Mouse (Mus musculus) thymus, adult 18-20 months (tissue): Measurements from ENCODE around the gene Ece1.
"Not testable (repeated sequence)": the region's sequence is repeated elsewhere in the genome, so short reads cannot be mapped to it uniquely, and the experiment has no call there.

Source experiments
- DNase-seq, 2 experiments: peaks; one replicate each; pipeline ENCODE4 v3.0.0; 2022; ENCODE audit warnings: mixed read lengths in 2 of 2

Gene Ece1

DNA sequence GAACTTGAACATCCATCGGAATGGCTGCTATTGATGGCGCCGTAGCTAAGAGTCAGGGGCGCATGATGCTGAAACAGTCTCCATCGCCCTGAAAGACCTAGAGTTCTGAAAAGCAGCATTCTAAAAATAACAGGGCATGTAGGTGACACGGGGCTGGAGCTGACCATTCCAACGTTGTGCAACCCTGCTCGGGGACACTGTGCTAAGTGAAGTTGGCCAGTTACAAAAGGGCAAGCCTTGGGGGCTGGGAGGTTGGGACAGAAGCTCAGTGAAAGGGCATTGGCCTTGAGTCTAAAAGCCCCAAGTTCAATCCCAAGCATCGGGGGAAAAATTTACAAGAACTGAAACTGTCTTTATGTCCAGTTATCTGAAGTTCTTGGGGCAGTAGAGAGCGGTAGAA, 81.5 kb downstream of the Ece1 start:
- DNase-seq = no peak

DNA sequence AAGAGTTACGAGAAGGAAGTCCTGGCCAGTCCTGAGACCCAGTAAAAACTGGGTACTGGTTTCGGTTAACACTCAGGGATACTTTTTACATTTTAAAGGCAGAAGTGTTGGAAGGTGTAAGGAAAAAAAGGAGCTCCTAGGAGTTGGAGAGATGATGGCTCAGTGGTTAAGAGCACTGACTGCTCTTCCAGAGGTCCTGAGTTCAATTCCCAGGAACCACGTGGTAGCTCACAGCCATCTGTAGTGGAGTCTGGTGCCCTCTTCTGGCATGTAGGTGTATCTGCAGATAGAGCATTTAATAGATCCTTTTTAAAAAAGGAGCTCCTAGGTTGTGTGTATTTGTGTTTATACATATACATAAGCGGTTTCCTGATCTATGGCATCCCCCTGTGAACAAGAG, 83.3 kb downstream of the Ece1 start:
- DNase-seq = no peak

DNA sequence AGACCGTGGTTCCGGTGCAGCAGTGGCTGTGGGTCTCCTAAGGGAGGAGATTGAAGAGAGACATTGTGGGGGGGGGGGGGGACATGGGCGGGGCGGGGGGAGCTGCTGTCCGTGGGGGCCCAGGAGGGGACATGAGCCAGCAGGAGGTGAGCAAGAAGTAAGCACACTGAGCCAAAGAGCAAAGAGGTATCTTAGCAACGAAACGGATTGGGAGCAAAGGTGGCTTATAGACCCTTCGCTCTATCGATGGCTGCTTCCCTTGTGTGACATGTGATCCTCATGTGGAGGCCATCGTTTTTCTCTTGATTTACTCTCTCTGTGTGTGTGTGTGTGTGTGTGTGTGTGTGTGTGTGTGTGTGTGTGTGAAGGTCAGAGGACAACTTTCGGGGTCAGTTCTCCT, 84.4 kb downstream of the Ece1 start:
- no peak for DNase-seq

DNA sequence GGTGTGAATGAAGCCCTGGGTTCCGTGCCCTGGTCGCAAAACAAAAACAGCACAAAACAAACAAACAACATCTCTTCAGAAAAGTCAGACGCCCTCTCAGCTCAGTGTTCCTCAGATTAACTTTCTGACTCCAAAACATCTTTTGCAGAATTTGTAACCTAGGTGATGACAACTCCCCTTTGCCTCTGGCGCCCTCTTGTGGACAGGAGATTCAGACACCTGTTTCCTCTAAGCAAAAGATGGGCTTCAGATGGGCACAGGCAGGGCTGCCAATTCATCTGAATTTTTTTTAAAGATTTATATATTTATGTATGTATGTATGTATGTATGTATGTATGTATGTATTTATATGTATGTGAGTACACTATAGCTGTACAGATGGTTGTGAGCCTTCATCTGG, 90.8 kb downstream of the Ece1 start:
- DNase-seq = peak; percentile 29 to 37

DNA sequence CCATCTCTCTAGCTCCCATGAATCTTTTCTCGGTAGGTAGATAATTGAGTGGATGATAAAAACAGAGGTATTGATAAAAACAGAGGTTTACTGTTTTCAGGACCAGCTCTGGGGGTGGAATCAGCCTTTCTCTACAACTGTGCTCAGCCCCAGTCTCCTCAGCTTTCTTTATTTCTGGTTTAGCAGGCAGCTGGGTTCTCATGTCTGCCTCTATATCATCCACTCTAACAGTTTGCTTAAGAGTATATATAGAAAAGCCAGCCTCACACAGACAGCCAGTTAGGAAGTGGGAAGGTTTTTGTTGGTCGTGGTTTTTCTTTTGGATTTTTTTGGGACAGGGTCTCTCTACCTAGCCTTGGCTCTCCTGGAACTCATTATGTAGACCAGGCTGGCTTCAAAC, 92.1 kb downstream of the Ece1 start:
- DNase-seq = no peak

DNA sequence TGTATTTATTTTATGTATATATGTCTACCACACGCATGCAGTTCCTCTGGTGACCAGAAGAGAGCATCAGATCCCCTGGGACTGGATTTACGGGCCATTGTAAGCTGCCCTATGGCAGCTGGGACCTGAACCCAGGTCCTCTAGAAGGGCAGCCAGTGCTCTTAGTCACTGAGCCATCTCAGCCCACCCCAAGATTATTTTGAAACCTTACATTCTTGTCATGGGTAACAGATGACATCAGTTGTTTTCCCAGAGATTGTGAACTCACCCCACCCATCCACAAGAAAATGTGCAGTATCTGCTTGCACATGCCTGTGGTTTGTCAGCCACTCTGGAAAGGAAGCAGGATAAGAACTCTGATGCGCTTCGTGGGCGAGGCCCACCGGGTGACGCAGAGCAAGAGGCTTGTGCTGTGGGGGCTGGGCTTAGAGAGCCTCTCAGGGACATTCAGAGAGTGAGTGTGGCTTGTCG, 92.9 kb downstream of the Ece1 start:
- DNase-seq = no peak

DNA sequence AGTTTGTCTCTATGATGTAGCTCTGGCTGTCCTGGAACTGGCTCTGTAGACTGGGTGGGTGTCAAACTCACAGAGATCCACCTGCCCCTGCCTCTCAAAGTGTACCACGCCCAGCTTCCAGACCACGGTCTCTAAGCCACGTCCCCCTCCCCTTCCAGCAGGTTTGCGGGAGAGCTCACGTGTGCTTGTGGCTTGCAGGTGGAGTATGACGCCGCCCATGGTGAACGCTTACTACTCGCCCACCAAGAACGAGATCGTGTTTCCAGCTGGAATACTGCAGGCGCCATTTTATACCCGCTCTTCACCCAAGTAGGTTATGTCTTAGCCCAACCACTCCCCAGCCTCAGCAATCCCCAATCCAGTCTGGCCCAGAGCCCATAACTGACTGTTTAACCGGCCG, 94.2 kb downstream of the Ece1 start:
- DNase-seq = no peak

DNA sequence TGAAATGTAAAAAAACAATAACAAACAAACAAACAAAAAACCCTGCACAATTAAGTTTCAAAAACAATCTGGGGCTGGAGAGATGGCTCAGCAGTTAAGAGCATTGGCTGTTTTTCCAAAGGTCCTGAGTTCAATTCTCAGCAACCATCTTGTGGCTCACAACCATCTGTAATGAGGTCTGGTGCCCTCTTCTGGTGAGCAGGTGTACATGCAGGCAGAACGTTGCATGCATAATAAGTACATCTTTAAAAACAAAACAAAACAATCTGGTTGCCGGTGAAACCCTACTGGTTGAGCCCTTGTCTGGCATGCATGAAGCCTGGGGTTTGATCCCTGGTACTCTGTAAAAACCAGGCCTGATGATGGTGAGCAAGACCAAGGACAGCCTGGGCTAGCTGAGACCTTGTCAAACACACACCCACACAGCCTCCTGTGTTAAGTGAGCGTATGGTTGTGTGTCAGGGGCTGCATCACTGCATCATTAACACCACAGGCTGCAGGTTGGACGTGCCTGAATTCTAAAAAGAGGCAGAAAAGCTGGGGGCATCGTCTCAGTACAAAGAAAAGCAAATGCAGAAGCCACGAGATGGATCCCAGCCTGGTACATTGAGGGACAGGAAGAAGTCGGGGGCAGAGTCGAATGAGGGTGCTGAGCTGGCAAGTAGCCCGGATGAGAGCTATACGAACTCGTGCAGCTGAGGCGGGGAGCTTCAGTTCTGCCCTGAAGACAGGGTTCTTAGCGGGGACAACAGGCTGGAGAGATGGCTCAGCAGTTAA, 98.0 kb downstream of the Ece1 start:
- DNase-seq = no peak

DNA sequence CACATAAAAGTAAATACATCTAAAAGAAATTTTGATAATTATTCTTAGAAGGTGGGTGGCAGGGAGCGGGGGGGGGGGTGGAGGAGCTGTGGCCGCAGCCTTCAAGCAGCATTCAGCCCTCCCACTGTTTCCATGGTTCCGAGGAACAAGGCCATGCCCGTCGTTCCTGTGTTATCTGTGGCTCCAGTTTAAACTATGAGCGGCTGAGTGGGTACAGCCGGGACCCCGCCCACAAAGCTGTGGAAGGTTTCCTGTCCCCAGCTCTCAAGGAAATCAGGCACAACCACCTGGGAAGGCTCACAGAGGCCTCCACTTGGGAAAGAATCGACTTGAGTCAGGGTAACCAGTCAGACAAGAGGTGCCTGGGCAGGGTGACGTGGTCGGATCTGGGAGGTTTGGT, 98.7 kb downstream of the Ece1 start:
- no peak for DNase-seq

DNA sequence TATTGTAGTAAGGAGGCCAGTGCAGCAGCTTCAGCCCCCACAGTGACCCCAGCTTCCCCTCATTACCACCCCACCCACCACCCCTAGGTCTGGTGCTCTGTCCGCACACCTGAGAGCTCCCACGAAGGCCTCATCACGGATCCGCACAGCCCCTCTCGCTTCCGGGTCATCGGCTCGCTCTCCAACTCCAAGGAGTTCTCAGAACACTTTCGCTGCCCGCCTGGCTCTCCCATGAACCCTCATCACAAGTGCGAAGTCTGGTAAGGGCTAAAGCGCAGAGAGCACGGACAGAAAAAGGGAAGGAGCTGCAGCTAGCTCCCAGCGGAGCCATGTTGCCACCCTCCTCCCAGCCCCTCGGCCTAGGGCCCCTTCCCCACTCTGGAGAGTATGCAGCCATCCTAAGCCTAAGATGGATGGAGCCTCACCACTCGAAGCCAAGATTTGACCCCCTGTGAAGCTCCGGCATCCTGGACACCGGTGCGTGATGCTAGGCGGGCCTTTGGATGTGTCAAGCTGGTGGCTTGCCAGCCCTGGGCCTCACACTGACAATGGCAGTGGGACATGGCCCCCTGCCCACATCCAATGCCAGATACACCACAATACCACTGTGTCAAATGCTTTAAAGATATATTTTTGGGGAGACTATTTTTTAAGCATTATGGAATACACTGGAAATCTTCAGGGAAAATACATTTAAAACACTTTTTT, 100.8 kb downstream of the Ece1 start:
- DNase-seq = no peak

DNA sequence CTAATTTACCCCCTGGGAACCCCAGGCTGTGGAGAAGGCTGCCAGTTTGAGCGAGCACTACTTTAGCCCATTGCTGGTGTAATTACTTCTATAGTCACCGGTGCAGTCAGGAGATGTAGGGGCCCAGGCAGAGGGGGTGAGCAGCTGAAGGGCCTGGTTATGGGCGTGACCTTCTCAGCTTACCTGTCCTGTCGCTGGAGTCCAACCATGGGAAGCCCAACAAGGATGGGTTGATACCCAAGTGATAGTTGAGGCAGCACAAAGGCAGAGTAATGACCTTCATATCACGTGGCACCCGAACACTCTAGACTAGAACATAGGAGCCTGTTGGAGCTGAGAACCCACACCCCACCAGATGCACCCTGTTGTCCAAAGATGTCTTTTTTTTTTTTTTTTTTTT, 101.4 kb downstream of the Ece1 start:
- no peak for DNase-seq

DNA sequence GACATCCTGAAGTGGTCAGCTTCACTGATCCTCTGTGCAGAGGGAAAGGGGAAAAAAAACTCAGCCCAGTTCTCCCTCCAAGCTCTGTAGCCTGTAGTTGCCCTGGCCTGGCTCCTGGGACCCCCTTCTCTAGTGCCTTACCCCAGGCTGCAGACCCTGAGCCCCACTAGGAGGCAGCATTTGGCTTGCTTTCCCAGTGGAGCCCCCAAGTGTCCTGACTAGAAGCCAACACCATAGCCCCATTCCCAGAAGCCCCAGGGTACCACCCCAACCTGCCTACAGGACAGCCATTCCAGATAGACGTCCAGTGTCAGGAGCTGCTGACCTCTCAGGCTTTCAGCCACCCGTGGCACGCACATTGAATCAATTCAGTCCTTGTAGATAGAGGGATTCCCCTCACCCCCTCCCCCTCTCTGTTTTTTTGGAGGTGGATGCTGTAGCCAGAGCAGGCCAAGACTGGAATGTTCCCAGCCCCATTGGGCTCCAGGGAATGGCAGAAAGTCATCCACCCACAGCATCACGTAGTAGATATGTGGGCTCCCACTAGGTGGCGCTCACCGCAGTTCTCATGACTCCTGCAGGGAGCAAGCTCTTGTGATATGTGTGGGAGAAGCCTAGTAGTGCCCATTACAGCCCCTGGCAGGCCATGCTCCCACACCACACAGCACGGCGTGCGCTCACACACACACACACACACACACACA, 102.0 kb downstream of the Ece1 start:
- peak; percentile 31 to 34 for DNase-seq

DNA sequence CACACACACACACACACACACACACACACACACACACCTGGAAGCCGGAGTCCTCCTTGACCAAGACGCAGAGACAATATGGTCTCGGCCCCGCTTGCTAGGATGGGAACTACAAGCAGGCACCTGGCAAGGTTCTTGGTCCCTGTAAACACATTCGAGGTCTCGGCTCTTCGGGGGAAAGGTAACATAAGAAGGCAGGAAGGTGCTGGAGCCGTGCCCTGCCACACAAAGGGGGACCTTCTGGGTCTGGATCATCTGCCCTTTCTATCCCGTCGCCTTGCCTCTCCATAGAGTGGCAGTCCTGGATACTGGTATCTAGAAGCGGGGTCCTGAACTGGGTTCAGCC, 102.5 kb downstream of the Ece1 start:
- DNase-seq = no peak

DNA sequence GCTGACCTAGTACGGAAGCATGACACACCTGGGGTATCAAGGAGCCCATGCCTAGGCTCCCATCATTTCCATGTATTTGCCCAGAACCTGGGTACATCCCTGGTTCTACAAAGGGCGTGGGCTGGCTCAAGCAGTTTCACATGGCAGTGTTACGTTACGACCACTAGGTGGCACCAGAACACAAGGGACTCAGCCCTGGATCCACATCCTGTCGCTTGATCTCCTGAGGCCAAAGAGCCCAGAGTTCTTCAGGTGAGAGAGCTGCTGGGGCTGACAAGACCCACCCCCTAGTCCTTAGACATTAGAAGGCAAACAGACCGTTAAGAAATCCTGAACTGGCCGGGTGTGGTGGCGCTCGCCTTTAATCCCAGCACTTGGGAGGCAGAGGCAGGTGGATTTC, 106.2 kb downstream of the Ece1 start:
- DNase-seq = peak; percentile 40 to 48

DNA sequence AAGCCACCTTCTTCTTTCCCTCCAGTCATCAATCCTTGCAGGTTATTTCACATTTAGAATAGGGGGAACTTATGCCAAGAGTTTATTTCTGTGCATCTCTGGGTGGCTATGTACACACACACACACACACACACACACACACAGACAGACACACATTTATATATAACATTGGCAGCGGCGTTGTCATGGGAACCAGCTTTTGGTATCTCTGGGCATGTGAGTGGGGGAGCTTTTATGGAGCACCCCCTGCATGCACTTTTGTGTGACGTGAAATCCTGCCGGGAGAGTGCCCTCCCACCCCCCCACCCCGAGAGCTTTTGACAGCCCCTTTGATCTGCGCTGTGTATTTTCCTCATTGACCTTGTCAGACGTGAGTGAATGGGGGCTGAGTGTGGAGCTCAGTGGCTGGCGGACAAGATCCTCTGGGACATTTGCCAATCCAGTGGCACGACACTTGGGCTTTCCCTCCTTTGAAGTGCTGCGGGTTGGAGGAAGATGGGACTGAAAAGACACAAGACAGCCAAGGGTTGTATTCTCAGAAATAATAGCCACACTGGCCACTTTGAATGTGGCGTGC, 108.7 kb downstream of the Ece1 start:
- DNase-seq = not testable (repeated sequence)

DNA sequence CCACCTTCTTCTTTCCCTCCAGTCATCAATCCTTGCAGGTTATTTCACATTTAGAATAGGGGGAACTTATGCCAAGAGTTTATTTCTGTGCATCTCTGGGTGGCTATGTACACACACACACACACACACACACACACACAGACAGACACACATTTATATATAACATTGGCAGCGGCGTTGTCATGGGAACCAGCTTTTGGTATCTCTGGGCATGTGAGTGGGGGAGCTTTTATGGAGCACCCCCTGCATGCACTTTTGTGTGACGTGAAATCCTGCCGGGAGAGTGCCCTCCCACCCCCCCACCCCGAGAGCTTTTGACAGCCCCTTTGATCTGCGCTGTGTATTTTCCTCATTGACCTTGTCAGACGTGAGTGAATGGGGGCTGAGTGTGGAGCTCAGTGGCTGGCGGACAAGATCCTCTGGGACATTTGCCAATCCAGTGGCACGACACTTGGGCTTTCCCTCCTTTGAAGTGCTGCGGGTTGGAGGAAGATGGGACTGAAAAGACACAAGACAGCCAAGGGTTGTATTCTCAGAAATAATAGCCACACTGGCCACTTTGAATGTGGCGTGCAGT, 112.9 kb downstream of the Ece1 start:
- not testable (repeated sequence) for DNase-seq

DNA sequence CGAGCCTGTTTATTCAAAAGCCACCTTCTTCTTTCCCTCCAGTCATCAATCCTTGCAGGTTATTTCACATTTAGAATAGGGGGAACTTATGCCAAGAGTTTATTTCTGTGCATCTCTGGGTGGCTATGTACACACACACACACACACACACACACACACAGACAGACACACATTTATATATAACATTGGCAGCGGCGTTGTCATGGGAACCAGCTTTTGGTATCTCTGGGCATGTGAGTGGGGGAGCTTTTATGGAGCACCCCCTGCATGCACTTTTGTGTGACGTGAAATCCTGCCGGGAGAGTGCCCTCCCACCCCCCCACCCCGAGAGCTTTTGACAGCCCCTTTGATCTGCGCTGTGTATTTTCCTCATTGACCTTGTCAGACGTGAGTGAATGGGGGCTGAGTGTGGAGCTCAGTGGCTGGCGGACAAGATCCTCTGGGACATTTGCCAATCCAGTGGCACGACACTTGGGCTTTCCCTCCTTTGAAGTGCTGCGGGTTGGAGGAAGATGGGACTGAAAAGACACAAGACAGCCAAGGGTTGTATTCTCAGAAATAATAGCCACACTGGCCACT, 117.1 kb downstream of the Ece1 start:
- not testable (repeated sequence) for DNase-seq

DNA sequence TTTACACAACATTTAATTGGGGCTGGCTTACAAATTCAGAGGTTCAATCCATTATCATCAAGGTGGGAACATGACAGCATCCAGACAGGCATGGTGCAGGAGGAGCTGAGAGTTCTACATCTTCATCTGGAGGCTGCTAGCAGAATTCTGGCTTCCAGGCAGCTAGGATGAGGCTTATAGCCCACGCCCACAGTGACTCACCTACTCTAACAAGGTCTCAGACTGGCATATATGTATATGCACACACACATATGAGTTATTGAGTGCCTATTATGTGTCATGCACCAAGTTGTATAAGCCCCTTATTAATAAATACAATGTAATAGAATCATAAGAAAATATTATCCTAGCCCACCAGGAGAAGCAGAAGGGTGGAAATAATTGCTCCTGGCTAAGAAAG, 120.8 kb downstream of the Ece1 start:
- no peak for DNase-seq

DNA sequence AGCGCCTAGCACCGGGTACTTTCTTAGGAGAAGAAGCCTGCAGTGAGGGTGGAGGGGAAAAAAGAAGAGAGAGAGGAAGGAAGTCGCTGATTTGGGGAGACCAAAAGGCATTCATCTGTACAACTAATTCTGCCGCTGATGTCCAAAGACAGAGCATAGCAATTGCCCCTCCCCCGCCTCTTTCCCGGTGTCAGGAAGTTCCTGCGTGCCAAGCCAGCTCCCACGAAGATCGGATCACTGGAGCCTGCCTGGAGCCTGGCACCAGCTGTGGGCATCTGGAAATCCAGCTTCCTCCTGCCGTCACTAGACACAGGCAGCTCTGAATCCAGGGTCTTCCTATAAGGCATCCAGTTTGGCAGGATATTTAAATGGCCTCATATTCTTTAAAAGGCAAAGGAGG, 122.2 kb downstream of the Ece1 start:
- no peak for DNase-seq

DNA sequence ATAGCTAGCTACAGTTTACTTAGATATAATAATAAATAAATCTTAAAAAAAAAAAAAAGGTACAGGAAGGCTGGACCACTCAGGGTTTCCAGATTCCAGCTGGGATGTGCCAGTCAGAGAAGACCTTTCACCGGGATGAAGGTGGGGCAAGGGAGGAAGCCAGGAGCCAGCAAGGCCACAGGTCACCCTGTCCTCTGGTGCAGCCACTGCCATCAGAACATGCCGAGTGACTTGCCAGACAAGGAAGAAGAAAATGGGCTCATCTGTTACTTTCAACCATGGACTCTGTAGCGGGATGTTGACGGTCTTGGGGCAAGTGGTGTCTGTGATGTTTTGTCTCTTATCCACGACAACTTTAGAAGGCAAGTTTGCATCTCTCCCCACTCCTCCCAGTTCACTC, 122.7 kb downstream of the Ece1 start:
- DNase-seq = no peak

DNA sequence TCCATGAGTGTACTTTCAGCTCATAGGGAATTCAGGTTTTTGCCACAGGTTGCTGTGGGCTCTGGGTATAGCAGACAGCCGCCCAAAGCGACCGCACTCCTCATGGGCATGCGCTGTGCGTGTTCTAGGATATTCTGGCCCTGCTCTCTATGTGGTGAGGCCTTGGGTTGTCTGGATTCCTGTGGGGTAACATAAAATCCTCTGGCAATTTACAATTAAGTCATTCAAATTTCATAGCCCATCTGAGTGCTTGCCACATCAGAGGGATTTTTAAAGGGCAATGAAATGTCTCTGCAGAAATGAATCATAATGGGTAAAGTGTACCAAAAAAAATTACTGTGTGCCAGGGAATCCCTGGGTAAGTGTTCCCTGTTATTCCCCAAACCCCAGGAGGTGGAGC, 127.4 kb downstream of the Ece1 start:
- no peak for DNase-seq

DNA sequence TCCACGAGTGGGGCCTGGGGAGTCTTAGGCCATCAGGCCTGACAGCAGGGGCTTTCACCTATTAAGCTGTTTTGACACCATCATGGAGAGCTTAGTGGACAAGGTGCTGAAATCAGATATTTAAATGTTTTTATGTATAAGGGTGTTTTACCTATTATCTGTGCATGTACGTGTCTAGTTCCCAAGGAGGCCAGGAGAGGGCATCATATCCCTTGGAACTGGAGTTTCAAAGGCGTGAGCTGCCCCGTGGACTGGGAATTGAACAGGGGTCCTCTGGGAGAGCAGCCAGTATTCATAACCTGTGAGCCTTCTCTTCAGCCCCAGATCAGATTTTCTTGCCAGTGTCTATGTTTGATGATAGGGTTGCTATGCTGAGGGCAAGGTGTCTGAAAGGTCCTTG, 128.4 kb downstream of the Ece1 start:
- no peak for DNase-seq

DNA sequence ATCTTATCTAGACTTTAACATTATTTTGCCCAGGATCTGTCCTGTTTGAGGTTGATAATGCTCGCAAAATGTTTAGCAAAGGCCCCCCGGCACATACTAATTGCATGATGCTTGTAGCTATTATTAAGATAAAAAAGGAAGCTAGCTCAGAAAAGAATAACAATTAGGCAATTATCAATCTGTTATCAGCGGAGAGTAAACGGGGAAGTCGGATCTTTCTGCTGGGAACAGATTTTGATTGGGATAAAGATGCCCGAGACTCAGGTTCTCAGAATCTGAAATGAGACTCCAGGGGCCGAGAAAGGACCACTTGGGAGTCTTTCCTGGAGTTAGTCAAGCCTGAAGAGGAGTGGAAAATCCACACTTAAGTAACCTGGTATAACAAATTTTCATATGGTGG, 129.2 kb downstream of the Ece1 start:
- no peak for DNase-seq
